Comparison of ENCODE assay signal across 16 mouse cellular contexts in the genomic region with DNA sequence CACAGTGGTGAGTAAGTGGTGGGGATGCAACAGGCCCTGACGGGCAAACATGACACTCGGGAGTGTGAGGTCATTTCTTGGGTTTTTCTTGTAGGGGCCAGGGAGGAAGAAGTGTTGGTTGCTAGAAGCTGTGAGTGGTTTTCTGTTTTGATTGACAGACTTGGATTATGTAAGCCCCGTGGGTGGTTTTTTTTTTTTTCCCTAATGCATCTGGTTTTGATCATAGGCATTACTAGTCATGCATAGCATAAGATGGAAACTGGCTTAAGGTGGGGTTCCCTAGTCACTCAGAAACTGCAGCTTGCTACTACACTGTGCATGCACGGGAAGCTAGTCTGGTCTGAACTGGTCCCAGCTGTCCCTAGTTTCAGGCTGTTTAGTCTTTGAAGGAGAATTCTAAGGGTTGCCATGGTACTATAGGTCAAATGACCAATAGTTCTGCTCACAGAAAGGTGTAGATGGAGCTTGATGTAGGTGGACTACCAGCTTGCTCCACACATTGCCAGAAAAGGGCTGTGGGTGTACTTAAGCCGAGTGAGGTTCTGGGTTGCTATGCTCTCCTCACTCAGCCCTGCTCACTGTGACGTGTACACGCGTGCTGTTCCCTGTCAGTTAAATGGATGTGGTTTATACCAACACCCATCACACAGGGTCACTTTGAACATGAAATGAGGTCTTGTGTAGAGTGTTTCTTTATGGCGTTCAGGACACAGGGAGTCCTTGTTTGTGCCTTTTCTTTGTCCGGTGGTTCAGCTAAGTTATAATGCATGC.
DNase-seq lines count a peak whose midpoint lies in the region; ATAC-seq and TF ChIP-seq lines count a peak whose summit lies in the region.
"Had no signal": no experiment of that assay in that cellular context is flagged by ENCODE, and none has a peak within 500 bp of the region (broad histone marks: within the 10 kb centered on the region; RNA-seq: fewer than 3 reads in every experiment).

No protein-coding gene starts in this region.

- no peak overlapping the region for H3K4me2 ChIP-seq in limb, embryonic 11.5 days (ENCODE audit: low read depth, severe bottlenecking)
- H3K4me2 ChIP-seq in midbrain, postnatal 0 days (ENCODE audit: low read depth, low read length, poor library complexity, severe bottlenecking), result no peak overlapping the region
- H3K4me2 ChIP-seq: forebrain, embryonic 12.5 days; heart, embryonic 13.5 days; hindbrain, embryonic 13.5 days; midbrain, embryonic 13.5 days; neural tube, embryonic 12.5 days had no signal

- H3K27me3 ChIP-seq in limb, embryonic 11.5 days (ENCODE audit: control insufficient read depth, insufficient read depth, low read length), result no peaks in the 10 kb centered on the region
- no peaks in the 10 kb centered on the region for H3K27me3 ChIP-seq in limb, embryonic 10.5 days (ENCODE audit: low read depth, poor library complexity, severe bottlenecking)
- no peaks in the 10 kb centered on the region for H3K27me3 ChIP-seq in midbrain, postnatal 0 days (ENCODE audit: insufficient read depth, low read length)
- H3K27me3 ChIP-seq: forebrain, embryonic 12.5 days; hindbrain, embryonic 13.5 days; midbrain, embryonic 13.5 days; neural tube, embryonic 12.5 days had no signal

- no peak overlapping the region for H3K27ac ChIP-seq in limb, embryonic 11.5 days (replicated peaks; ENCODE audit: low read depth, low read length)
- H3K27ac ChIP-seq in limb, embryonic 10.5 days, result no peak overlapping the region
- no peak overlapping the region for H3K27ac ChIP-seq in midbrain, postnatal 0 days (ENCODE audit: low read depth, low read length)
- H3K27ac ChIP-seq: forebrain, embryonic 12.5 days; heart, embryonic 13.5 days; hindbrain, embryonic 13.5 days; midbrain, embryonic 13.5 days; neural tube, embryonic 12.5 days had no signal

- no peak for TF ChIP-seq CTCF in midbrain, postnatal 0 days (IDR thresholded peaks at IDR 0.05)

- 80% methylated on average over 10 of the region's 10 CpGs for WGBS in limb, embryonic 11.5 days
- WGBS in limb, embryonic 10.5 days, result 81% methylated on average over 10 of the region's 10 CpGs
- WGBS in midbrain, postnatal 0 days, result 82% methylated on average over 10 of the region's 10 CpGs

- no peak for DNase-seq in limb, embryonic 11.5 days (ENCODE audit: low spot score)
- DNase-seq in limb, embryonic 10.5 days (ENCODE audit: low spot score), result no peak
- DNase-seq in NIH3T3 (ENCODE audit: low read depth), result peak; percentile 73
- peak; percentile 12 for DNase-seq in fibroblast of lung, adult 2 months (ENCODE audit: low read depth)
- DNase-seq in spleen, postnatal 4 days (ENCODE audit: low spot score in 2 of 2), result peak; percentile 10 to 57
- no peak for DNase-seq in midbrain, postnatal 0 days (ENCODE audit: low spot score)
- DNase-seq in retina, postnatal 1 day, result no peak
- DNase-seq: cerebellum, adult 11-12 months; gastrocnemius, postnatal 14 days; lung, postnatal 14 days; thymus, postnatal 25 days had no signal

- 0 out of 2 replicates have a peak, but pooled peaks have one; percentile 51 for ATAC-seq in limb, embryonic 11.5 days (ENCODE audit: insufficient number of reproducible peaks, low FRiP score, low TSS enrichment, low read depth)
- ATAC-seq in midbrain, postnatal 0 days (ENCODE audit: low FRiP score), result no peak
- ATAC-seq: midbrain, embryonic 13.5 days had no signal

- H3K9me3 ChIP-seq in limb, embryonic 11.5 days (ENCODE audit: control insufficient read depth, low read length), result no peaks in the 10 kb centered on the region
- no peaks in the 10 kb centered on the region for H3K9me3 ChIP-seq in limb, embryonic 10.5 days (replicated peaks)
- no peaks in the 10 kb centered on the region for H3K9me3 ChIP-seq in midbrain, postnatal 0 days (ENCODE audit: low read length)
- H3K9me3 ChIP-seq: forebrain, embryonic 12.5 days; heart, embryonic 13.5 days; hindbrain, embryonic 13.5 days; midbrain, embryonic 13.5 days; neural tube, embryonic 12.5 days had no signal

- no peak overlapping the region for H3K9ac ChIP-seq in limb, embryonic 11.5 days (ENCODE audit: low read length)
- H3K9ac ChIP-seq in midbrain, postnatal 0 days (replicated peaks; ENCODE audit: low read length, poor library complexity, severe bottlenecking), result no peak overlapping the region
- H3K9ac ChIP-seq: forebrain, embryonic 12.5 days; heart, embryonic 13.5 days; hindbrain, embryonic 13.5 days; midbrain, embryonic 13.5 days; neural tube, embryonic 12.5 days had no signal

- peaks cover 3% of the 10 kb centered on the region; the same call in 1 of the 2 replicates for H3K4me1 ChIP-seq in limb, embryonic 11.5 days (ENCODE audit: control insufficient read depth, insufficient read depth, low read length)
- H3K4me1 ChIP-seq in limb, embryonic 10.5 days, result peaks cover 4% of the 10 kb centered on the region; the same call in 1 of the 2 replicates
- H3K4me1 ChIP-seq in midbrain, postnatal 0 days (ENCODE audit: insufficient read depth, low read length), result no peaks in the 10 kb centered on the region
- H3K4me1 ChIP-seq: forebrain, embryonic 12.5 days; heart, embryonic 13.5 days; midbrain, embryonic 13.5 days; neural tube, embryonic 12.5 days had no signal

- H3K4me3 ChIP-seq in limb, embryonic 11.5 days (ENCODE audit: low read depth, low read length), result no peak overlapping the region
- H3K4me3 ChIP-seq in limb, embryonic 10.5 days, result no peak overlapping the region
- H3K4me3 ChIP-seq in midbrain, postnatal 0 days (ENCODE audit: low read depth, low read length), result no peak overlapping the region
- H3K4me3 ChIP-seq: forebrain, embryonic 12.5 days; heart, embryonic 13.5 days; hindbrain, embryonic 13.5 days; midbrain, embryonic 13.5 days; neural tube, embryonic 12.5 days had no signal

- no peaks in the 10 kb centered on the region for H3K36me3 ChIP-seq in limb, embryonic 11.5 days (ENCODE audit: control insufficient read depth, insufficient read depth, low read length)
- no peaks in the 10 kb centered on the region for H3K36me3 ChIP-seq in limb, embryonic 10.5 days
- H3K36me3 ChIP-seq in midbrain, postnatal 0 days (ENCODE audit: insufficient read depth, low read length), result no peaks in the 10 kb centered on the region
- H3K36me3 ChIP-seq: forebrain, embryonic 12.5 days; heart, embryonic 13.5 days; hindbrain, embryonic 13.5 days; midbrain, embryonic 13.5 days; neural tube, embryonic 12.5 days had no signal

Comparison
In these comparisons a context has a peak if more than half of its experiments do, and no peak if none do; other contexts are left out.
1. DNase-seq: peak in NIH3T3 (single experiment), fibroblast of lung, adult 2 months (single experiment) and spleen, postnatal 4 days (2 of 2); none in limb, embryonic 11.5 days (single experiment), limb, embryonic 10.5 days (single experiment), midbrain, postnatal 0 days (single experiment) and retina, postnatal 1 day (single experiment).